Mouse (Mus musculus) 3T3-L1 (cell line): ENCODE results near the gene Maml3.

ENCODE experiments used
- DNase-seq: peaks from one replicate; pipeline ENCODE4 v3.0.0-alpha.2; 2015; ENCODE audit warnings: low read depth, low spot score

Gene Maml3

GRCm38 (mm10) chr3:51830821-51831429 is 274.0 kb downstream of the Maml3 start:
- no peak for DNase-seq

- no peak for DNase-seq
These were observed 279.3 kb downstream of the Maml3 start for GRCm38 (mm10) chr3:51825530-51825929.

GRCm38 (mm10) chr3:51824506-51824905 is 280.4 kb downstream of the Maml3 start:
- DNase-seq = no peak

DNA sequence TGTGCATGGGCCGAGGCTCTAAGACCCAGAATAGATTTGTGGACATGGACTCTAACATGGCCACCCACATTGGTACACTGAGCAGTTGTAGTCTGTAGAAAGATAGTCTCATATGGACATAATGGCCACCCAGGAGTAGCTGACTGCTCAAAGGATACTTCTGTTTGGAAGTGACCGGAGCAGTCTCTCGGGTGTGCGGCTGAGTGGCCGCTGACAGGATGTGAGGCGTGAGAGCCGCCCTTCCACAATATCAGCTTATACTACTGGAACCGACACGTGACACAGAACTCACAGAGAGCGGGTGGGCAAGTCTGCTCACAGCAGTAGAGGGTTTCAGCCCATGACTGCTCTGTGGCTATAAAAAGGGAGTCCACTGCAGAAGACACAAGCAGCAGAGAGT is 283.3 kb downstream of the Maml3 start:
- no peak for DNase-seq

DNA sequence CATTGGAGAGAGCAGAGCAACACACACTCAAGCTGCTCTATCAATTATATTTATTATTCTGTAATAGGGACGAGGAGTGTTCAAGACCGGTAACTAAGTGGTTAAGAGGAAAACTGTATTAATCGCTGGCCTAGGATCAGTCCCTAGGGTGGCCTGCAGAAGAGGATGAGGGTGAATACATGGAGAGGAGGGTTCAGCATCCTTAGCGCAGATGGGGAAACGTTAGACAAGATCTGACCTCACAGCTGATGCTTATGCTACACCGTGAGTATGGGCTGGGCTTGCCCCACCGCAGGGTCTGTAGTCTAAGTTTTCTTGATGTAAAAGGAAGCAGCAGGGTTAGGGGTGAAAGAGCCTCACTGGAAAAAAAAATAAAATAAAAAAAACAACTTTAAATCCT is 285.8 kb downstream of the Maml3 start:
- DNase-seq = no peak

- DNase-seq = no peak
These were observed 287.0 kb downstream of the Maml3 start for GRCm38 (mm10) chr3:51817919-51818318.

- DNase-seq = no peak
These were observed 287.5 kb downstream of the Maml3 start for GRCm38 (mm10) chr3:51817329-51817728.

GRCm38 (mm10) chr3:51816517-51817285 is 288.2 kb downstream of the Maml3 start:
- DNase-seq = no peak

DNA sequence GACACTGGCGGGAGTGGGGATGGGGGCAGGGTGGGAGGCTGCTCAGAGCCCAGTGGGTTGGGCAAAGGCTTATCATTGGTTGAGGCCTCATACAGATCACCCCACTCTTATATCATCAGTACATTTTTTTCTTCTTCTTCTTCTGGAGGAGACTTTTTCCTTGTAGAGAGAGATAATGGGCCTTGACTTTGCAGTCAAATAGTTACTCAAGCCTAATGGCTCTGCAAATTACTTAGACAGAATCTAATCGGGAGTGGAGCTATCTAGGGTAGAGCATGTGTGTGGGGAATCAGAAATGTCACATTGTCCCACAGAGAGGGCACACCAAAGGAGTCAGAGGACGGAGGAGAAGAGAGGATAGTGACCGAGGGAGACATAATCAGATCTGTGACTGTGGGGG is 290.8 kb downstream of the Maml3 start:
- DNase-seq = no peak

- DNase-seq = no peak
These were observed 291.7 kb downstream of the Maml3 start for GRCm38 (mm10) chr3:51813186-51813585.

- no peak for DNase-seq
These were observed 294.1 kb downstream of the Maml3 start for GRCm38 (mm10) chr3:51810731-51811130.

- DNase-seq = no peak
These were observed 295.1 kb downstream of the Maml3 start for GRCm38 (mm10) chr3:51809822-51810221.

- peak; percentile 10 for DNase-seq
These were observed 296.6 kb downstream of the Maml3 start for GRCm38 (mm10) chr3:51807981-51808870.

- DNase-seq = no peak
These were observed 299.2 kb downstream of the Maml3 start for GRCm38 (mm10) chr3:51805488-51806318.

GRCm38 (mm10) chr3:51803903-51804302 is 301.0 kb downstream of the Maml3 start:
- DNase-seq = no peak

DNA sequence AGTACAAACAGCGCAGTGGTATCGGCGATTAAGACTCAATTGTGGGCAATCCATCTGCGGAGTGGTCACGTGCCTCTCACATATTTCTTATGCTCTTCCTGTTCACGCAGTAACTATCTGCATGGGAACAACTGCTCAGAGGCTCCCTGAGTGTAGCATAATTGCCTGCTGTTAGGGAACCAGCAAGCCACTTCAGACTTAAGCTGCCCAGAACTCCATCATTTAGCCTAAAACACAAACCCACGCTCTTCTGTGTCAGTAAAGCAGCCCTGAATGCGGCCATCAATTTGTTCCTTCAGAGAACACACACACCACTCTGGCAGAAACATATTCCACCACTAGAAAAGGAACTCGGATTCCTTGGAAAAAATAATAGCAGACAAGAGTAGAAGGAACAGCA is 305.2 kb downstream of the Maml3 start:
- no peak for DNase-seq

GRCm38 (mm10) chr3:51796838-51797237 is 308.0 kb downstream of the Maml3 start:
- peak; percentile 39 for DNase-seq

- DNase-seq = no peak
These were observed 308.6 kb downstream of the Maml3 start for GRCm38 (mm10) chr3:51796219-51796828.

DNA sequence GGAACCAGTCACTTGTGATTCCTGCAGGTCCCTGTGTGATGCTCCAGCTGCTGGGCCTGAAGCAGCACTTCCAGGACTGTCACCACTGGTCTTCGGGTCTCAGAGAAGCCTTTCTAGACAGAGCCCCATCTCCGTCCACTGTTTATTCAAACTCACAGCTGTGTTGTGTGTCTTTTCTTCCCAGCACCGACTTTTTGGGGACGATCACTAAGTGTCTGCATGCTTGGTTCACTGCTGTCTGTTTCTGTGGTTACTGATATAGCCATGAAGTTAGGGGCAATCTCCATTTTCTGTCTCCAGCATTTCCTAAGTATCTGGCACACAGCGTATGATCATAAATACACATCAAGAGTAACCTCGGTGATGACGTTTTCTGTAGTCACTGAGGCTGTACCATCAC is 313.3 kb downstream of the Maml3 start:
- no peak for DNase-seq

GRCm38 (mm10) chr3:51789389-51789904 is 315.4 kb downstream of the Maml3 start:
- no peak for DNase-seq
